18 mouse cellular contexts compared by ENCODE assay signal in genomic region chr6:86905500-86905899, GRCm38 (mm10). TPM values are rescaled to one million over a fixed set of nuclear protein-coding genes. Genes with fewer than 3 reads are reported as not detected.
DNase-seq lines count a peak whose midpoint lies in the region; ATAC-seq lines count a peak whose summit lies in the region.
"Had no signal": no experiment of that assay in that cellular context is flagged by ENCODE, and none has a peak within 500 bp of the region (broad histone marks: within the 10 kb centered on the region; RNA-seq: fewer than 3 reads in every experiment).

No protein-coding gene starts in this region.

- intact Hi-C loops in heart, postnatal 10 days (cut with DNase I), result no loop called here

- no peaks in the 10 kb centered on the region for H3K36me3 ChIP-seq in kidney, embryonic 14.5 days (ENCODE audit: control insufficient read depth, insufficient read depth, low read length)
- H3K36me3 ChIP-seq: hindbrain, embryonic 10.5 days; midbrain, embryonic 12.5 days had no signal

- DNase-seq in adrenal gland, postnatal 10 days, result peak; percentile 29
- DNase-seq in adrenal gland, adult (ENCODE audit: inconsistent age in 2 of 2, low spot score in 1 of 2), result no peak
- DNase-seq in heart, adult 8-10 months (ENCODE audit: low spot score), result peak; percentile 44
- no peak for DNase-seq in heart, postnatal 4 days
- DNase-seq in kidney, postnatal 25 days, result peak; percentile 19 to 52
- DNase-seq in heart, postnatal 10 days, result peak; percentile 33 to 44
- no peak for DNase-seq in thymus, postnatal 25 days
- DNase-seq: adrenal gland, adult 8-10 months; cerebellum, adult 11-12 months; cerebellum, postnatal 25 days; left cerebral cortex, postnatal 4 days; right cerebral cortex, postnatal 14 days had no signal

- no peaks in the 10 kb centered on the region for H3K4me1 ChIP-seq in kidney, embryonic 14.5 days (ENCODE audit: control insufficient read depth, insufficient read depth, low read length)
- H3K4me1 ChIP-seq: hindbrain, embryonic 10.5 days had no signal

- H3K9ac ChIP-seq in kidney, embryonic 14.5 days (ENCODE audit: low read depth, low read length), result no peak overlapping the region
- H3K9ac ChIP-seq: liver, embryonic 14.5 days; midbrain, embryonic 12.5 days had no signal

- no peak overlapping the region for H3K4me3 ChIP-seq in kidney, embryonic 14.5 days (ENCODE audit: low read length)
- H3K4me3 ChIP-seq: hindbrain, embryonic 10.5 days; midbrain, embryonic 12.5 days had no signal

- 80% methylated on average over 2 of the region's 2 CpGs for WGBS in kidney, embryonic 14.5 days

- H3K27me3 ChIP-seq in kidney, embryonic 14.5 days (ENCODE audit: control insufficient read depth, insufficient read depth, low read length), result no peaks in the 10 kb centered on the region
- H3K27me3 ChIP-seq: midbrain, embryonic 12.5 days had no signal

- H3K4me2 ChIP-seq in kidney, embryonic 14.5 days (replicated peaks; ENCODE audit: low read depth, low read length), result no peak overlapping the region
- H3K4me2 ChIP-seq: midbrain, embryonic 12.5 days had no signal

- no peak overlapping the region for H3K27ac ChIP-seq in kidney, embryonic 14.5 days (ENCODE audit: low read depth, low read length)
- H3K27ac ChIP-seq: hindbrain, embryonic 10.5 days; liver, embryonic 14.5 days; midbrain, embryonic 12.5 days; stomach, postnatal 0 days had no signal

- no peaks in the 10 kb centered on the region for H3K9me3 ChIP-seq in kidney, embryonic 14.5 days (ENCODE audit: control insufficient read depth, low read length)
- H3K9me3 ChIP-seq: hindbrain, embryonic 10.5 days; midbrain, embryonic 12.5 days had no signal

- no peak for ATAC-seq in kidney, embryonic 14.5 days (ENCODE audit: low FRiP score, low TSS enrichment)
- ATAC-seq: forebrain, embryonic 14.5 days had no signal

RNA-seq across cellular contexts. Expression of gene Aak1, which starts 56.2 kb away (rescaled TPM):
- 10 to 100 TPM; 63.1 to 69.5 TPM for total RNA-seq in adrenal gland, postnatal 10 days (2021)
- 10 to 100 TPM; 75.9 to 93.5 (median 92.3) TPM for total RNA-seq in heart, adult 8-10 months (2022)
- total RNA-seq in heart, postnatal 4 days (2021), result 100 to 1,000 TPM in 1 of 2 experiments, 10 to 100 TPM in 1; 99.0 to 109 TPM
- 11.2 and 18.2 TPM in 2 replicates for polyA plus RNA-seq in kidney, embryonic 14.5 days (2014; fragmentation: Nextera tagmentation; extraction: Ambion mirVana)
- 100 to 1,000 TPM in 1 of 2 experiments, 10 to 100 TPM in 1; 95.7 to 103 TPM for total RNA-seq in heart, postnatal 10 days (2021)

Comparison
In these comparisons a context has a peak if more than half of its experiments do, and no peak if none do; other contexts are left out.
1. DNase-seq: peak in adrenal gland, postnatal 10 days (single experiment), heart, adult 8-10 months (single experiment), kidney, postnatal 25 days (2 of 2) and heart, postnatal 10 days (2 of 2); none in adrenal gland, adult (0 of 2), heart, postnatal 4 days (single experiment) and thymus, postnatal 25 days (single experiment).